Mouse (Mus musculus): ENCODE measurements around the gene Ptpru.
A peak's percentile ranks its signal among the peaks of the same experiment; 100 is the strongest.
"Not testable (repeated sequence)": the region's sequence is repeated elsewhere in the genome, so short reads cannot be mapped to it uniquely, and the experiment has no call there.

The Ptpru gene

GRCm38 (mm10) chr4:131833971-131834609 lies 4.0 kb downstream of the Ptpru start:
- DNase-seq (ENCODE audit: low read depth) = no peak

GRCm38 (mm10) chr4:131832759-131833407 lies 5.2 kb downstream of the Ptpru start:
- DNase-seq (ENCODE audit: low read depth) = no peak

- DNase-seq (ENCODE audit: low read depth) = no peak
Observed at GRCm38 (mm10) chr4:131831546-131832045, 6.5 kb downstream of the Ptpru start.

- DNase-seq (ENCODE audit: low read depth) = no peak
Observed at GRCm38 (mm10) chr4:131829123-131829522, 9.0 kb downstream of the Ptpru start.

- DNase-seq (ENCODE audit: low read depth) = no peak
Observed at GRCm38 (mm10) chr4:131826905-131827304, 11.2 kb downstream of the Ptpru start.

GRCm38 (mm10) chr4:131825830-131826229 lies 12.3 kb downstream of the Ptpru start:
- DNase-seq (ENCODE audit: low read depth) = no peak

- no peak for DNase-seq (ENCODE audit: low read depth)
Observed at GRCm38 (mm10) chr4:131824939-131825338, 13.1 kb downstream of the Ptpru start.

GRCm38 (mm10) chr4:131822583-131822982 lies 15.5 kb downstream of the Ptpru start:
- no peak for DNase-seq (ENCODE audit: low read depth)

- DNase-seq (ENCODE audit: low read depth) = no peak
Observed at GRCm38 (mm10) chr4:131821161-131821731, 16.8 kb downstream of the Ptpru start.

GRCm38 (mm10) chr4:131818926-131819325 lies 19.2 kb downstream of the Ptpru start:
- DNase-seq (ENCODE audit: low read depth) = no peak

- DNase-seq (ENCODE audit: low read depth) = no peak
Observed at GRCm38 (mm10) chr4:131815774-131816173, 22.3 kb downstream of the Ptpru start.

GRCm38 (mm10) chr4:131814869-131815268 lies 23.2 kb downstream of the Ptpru start:
- DNase-seq (ENCODE audit: low read depth) = no peak

GRCm38 (mm10) chr4:131813798-131814197 lies 24.3 kb downstream of the Ptpru start:
- DNase-seq (ENCODE audit: low read depth) = no peak

- no peak for DNase-seq (ENCODE audit: low read depth)
Observed at GRCm38 (mm10) chr4:131812458-131812857, 25.6 kb downstream of the Ptpru start.

GRCm38 (mm10) chr4:131805255-131805654 lies 32.8 kb downstream of the Ptpru start:
- DNase-seq (ENCODE audit: low read depth) = no peak

- DNase-seq (ENCODE audit: low read depth) = not testable (repeated sequence)
Observed at GRCm38 (mm10) chr4:131804732-131805131, 33.4 kb downstream of the Ptpru start.

GRCm38 (mm10) chr4:131803846-131804245 lies 34.2 kb downstream of the Ptpru start:
- no peak for DNase-seq (ENCODE audit: low read depth)

GRCm38 (mm10) chr4:131798968-131799367 lies 39.1 kb downstream of the Ptpru start:
- no peak for DNase-seq (ENCODE audit: low read depth)

- DNase-seq (ENCODE audit: low read depth) = peak; percentile 25
Observed at GRCm38 (mm10) chr4:131797920-131798319, 40.2 kb downstream of the Ptpru start.

GRCm38 (mm10) chr4:131797483-131797882 lies 40.6 kb downstream of the Ptpru start:
- no peak for DNase-seq (ENCODE audit: low read depth)

GRCm38 (mm10) chr4:131796312-131797080 lies 41.6 kb downstream of the Ptpru start:
- no peak for DNase-seq (ENCODE audit: low read depth)

- no peak for DNase-seq (ENCODE audit: low read depth)
Observed at GRCm38 (mm10) chr4:131786800-131787199, 51.3 kb downstream of the Ptpru start.
